ENCODE assay signal across 1 mouse cellular context in the genomic region with DNA sequence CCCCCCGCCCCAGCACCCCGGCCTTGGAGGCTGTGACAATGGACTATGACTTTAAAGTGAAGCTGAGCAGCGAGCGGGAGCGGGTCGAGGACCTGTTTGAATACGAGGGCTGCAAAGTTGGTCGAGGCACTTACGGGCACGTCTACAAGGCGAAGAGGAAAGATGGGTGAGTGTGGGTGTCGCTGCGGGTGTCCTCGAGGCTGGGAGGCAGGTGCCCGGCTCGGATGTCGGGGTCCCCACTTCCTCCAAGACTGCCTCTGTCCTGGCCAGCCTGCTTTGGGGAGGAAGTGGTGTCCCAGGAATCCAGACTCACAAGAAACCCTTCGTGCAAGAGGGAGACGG.
TF ChIP-seq lines count a peak whose summit lies in the region.

No protein-coding gene starts in this region.

TF ChIP-seq in ES-E14, 5 proteins besides CTCF, POLR2A, EP300 and RAD21 (continued from another document):
- TF ChIP-seq ZNF384 (IDR thresholded peaks at IDR 0.05; ENCODE audit: low read depth, low read length) = no peak
